Mouse (Mus musculus) erythroblast, embryonic 14.5 days (primary cell): ENCODE results near the gene Ddx1.

ENCODE experiments used
- GATA1 ChIP-seq: IDR thresholded peaks from 2 replicates; pipeline ENCODE4 v1.6.1; 2012; ENCODE audit warnings: low read length, inconsistent platforms, mixed read lengths
- TAL1 ChIP-seq: IDR thresholded peaks from 3 replicates; pipeline ENCODE4 v1.6.1; 2012; ENCODE audit warnings: low read length, inconsistent platforms, mixed read lengths

DNA sequence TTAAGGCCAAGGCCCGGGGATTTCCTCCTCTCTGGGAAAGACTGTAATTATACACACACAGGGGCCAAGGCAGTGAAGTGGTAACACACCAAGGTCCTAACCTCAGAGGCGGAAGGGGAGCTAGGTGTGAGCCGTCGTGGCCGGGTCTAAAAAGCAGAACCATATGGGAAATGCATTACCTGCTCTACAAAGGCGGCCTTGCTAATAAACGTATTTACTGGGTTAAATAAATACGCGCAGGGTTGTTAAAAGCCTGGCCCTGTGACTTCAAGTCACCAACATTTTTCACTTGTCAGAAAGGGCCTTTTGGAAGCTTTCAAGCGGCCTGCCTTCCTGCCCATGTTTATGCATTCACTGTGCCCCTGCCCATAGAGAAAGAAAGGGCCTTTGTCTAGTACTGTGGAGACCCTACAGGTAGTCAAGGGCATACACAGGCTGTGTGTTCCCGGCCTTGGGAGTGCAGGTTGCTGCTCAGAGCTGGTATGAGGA lies 64.1 kb downstream of the Ddx1 start:
- no peak for TF ChIP-seq GATA1
- no peak for TF ChIP-seq TAL1
